Mouse (Mus musculus) hindbrain, postnatal 0 days (tissue): ENCODE results near the gene Ndufs2. TPM values are rescaled to one million over a fixed set of nuclear protein-coding genes. Genes with fewer than 3 reads are reported as not detected.

ENCODE experiments used
- ATAC-seq: fragments of 200-750 bp; cut with Nextera tagmentation; 2 replicates; pipeline ENCODE4 v1.8.0; 2017; ENCODE audit warnings: mild to moderate bottlenecking, moderate TSS enrichment, moderate library complexity
- DNase-seq: peaks from one replicate; pipeline ENCODE4 v3.0.0-alpha.2; 2015; ENCODE audit warnings: low spot score
- H3K27ac ChIP-seq: fragments of 300-500 bp; sonication (generic); 2 replicates; pipeline ENCODE4 v1.5.1; 2014; ENCODE audit warnings: mild to moderate bottlenecking
- H3K27me3 ChIP-seq: fragments of 300-500 bp; sonication (generic); 2 replicates; pipeline ENCODE4 v1.6.1; 2014; ENCODE audit warnings: low read length, mixed read lengths; ENCODE audit not compliant: insufficient read depth
- H3K36me3 ChIP-seq: fragments of 300-500 bp; sonication (generic); 2 replicates; pipeline ENCODE4 v1.6.1; 2014; ENCODE audit warnings: low read length, mixed read lengths; ENCODE audit not compliant: insufficient read depth
- H3K4me1 ChIP-seq: fragments of 300-500 bp; sonication (generic); 2 replicates; pipeline ENCODE4 v1.6.1; 2014; ENCODE audit warnings: antibody characterized with exemption, low read length, mixed read lengths; ENCODE audit not compliant: insufficient read depth
- H3K4me2 ChIP-seq: fragments of 300-500 bp; sonication (generic); 2 replicates; pipeline ENCODE4 v1.6.1; 2014; ENCODE audit warnings: low read depth, mild to moderate bottlenecking, low read length, moderate library complexity, mixed read lengths
- H3K4me3 ChIP-seq: fragments of 300-500 bp; sonication (generic); 2 replicates; pipeline ENCODE4 v1.5.1; 2014; ENCODE audit warnings: low read length
- H3K9ac ChIP-seq: fragments of 300-500 bp; sonication (generic); replicated peaks from 2 replicates; pipeline ENCODE4 v1.6.1; 2014; ENCODE audit warnings: mild to moderate bottlenecking, low read length, moderate library complexity, mixed read lengths
- H3K9me3 ChIP-seq: fragments of 300-500 bp; sonication (generic); 2 replicates; pipeline ENCODE4 v1.6.1; 2016; ENCODE audit warnings: low read length, mixed read lengths
- CTCF ChIP-seq: IDR thresholded peaks from 2 replicates; pipeline ENCODE4 v1.5.1; 2016; ENCODE audit warnings: antibody characterized with exemption, control low read depth, low read depth
- WGBS: fragments of 180-500 bp; shearing (Covaris S2); extraction: QIAGEN DNeasy Blood & Tissue Kit; methylation state at CpG from one replicate; pipeline ENCODE4 v1.1.7; 2014; 5-methylcytosine and 5-hydroxymethylcytosine counted together
- polyA plus RNA-seq: library from polyadenylated mRNA; unstranded; fragments of >200 nt; fragmentation: Nextera tagmentation; extraction: Ambion mirVana; gene quantifications from 2 replicates; pipeline ENCODE4 v1.2.1, GENCODE M21; 2015
- total RNA-seq: library from RNA; depleted of rRNA; stranded (reverse); fragments of >200 nt; gene quantifications from 2 replicates; pipeline ENCODE4 v1.2.3, GENCODE M21; 2014

The Ndufs2 gene
- total and polyA plus RNA-seq, 2 experiments from 2014 or later: 234 to 286 TPM

- H3K36me3 ChIP-seq: peaks cover 2% of the 10 kb centered on the region; the same call in 1 of the 2 replicates
- no peaks in the 10 kb centered on the region for H3K27me3 ChIP-seq
- H3K4me2 ChIP-seq: no peak within 1 kb of the TSS
- TF ChIP-seq CTCF: no peak
- no peak within 1 kb of the TSS for H3K9ac ChIP-seq
- H3K27ac ChIP-seq: no peak within 1 kb of the TSS
- no peak for DNase-seq
- no peaks in the 10 kb centered on the region for H3K9me3 ChIP-seq
- WGBS: 82% methylated on average over 5 of the region's 5 CpGs
- no peak within 1 kb of the TSS for H3K4me3 ChIP-seq
- H3K4me1 ChIP-seq: peaks cover 7% of the 10 kb centered on the region; the same call in 1 of the 2 replicates
- no peak for ATAC-seq
Observed at GRCm38 (mm10) chr1:171224857-171225256, 26.3 kb downstream of the Ndufs2 start, which contains the start of gene Apoa2. Gene Apoa2 (plus strand): TSS chr1:171225054.

GRCm38 (mm10) chr1:171223796-171224195 is 27.4 kb downstream of the Ndufs2 start:
- ATAC-seq (no peak), DNase-seq (no peak)
- Histone ChIP-seq H3K27me3 (no peaks in the 10 kb centered on the region), H3K9ac (no peak overlapping the region), H3K36me3 (peaks cover 12% of the 10 kb centered on the region; the same call in 1 of the 2 replicates), H3K4me3 (no peak overlapping the region), H3K27ac (no peak overlapping the region), H3K4me2 (no peak overlapping the region), H3K4me1 (peaks cover 7% of the 10 kb centered on the region; the same call in 1 of the 2 replicates), H3K9me3 (no peaks in the 10 kb centered on the region)
- no peak for TF ChIP-seq CTCF
- 95% methylated on average over 2 of the region's 2 CpGs for WGBS

GRCm38 (mm10) chr1:171223168-171223567 is 28.0 kb downstream of the Ndufs2 start:
- TF ChIP-seq CTCF: no peak
- no peak for DNase-seq
- peak overlapping the region; percentile 51 for H3K4me3 ChIP-seq

GRCm38 (mm10) chr1:171222238-171223155 is 28.7 kb downstream of the Ndufs2 start, which contains the start of gene Tomm40l:
Gene Tomm40l (minus strand): TSS chr1:171222514.
- Histone ChIP-seq H3K27ac (peak within 1 kb of the TSS; percentile 62; the same call in 1 of the 2 replicates), H3K36me3 (peaks cover 17% of the 10 kb centered on the region; the same call in 1 of the 2 replicates), H3K27me3 (no peaks in the 10 kb centered on the region), H3K9ac (peak within 1 kb of the TSS; percentile 54), H3K4me3 (peak within 1 kb of the TSS; percentile 51), H3K4me2 (peak within 1 kb of the TSS; percentile 67), H3K9me3 (no peaks in the 10 kb centered on the region), H3K4me1 (peaks cover 7% of the 10 kb centered on the region; the same call in 1 of the 2 replicates)
- ATAC-seq (peak; percentile 98), DNase-seq (peak; percentile 97)
- TF ChIP-seq CTCF: peak; percentile 75
- 1% methylated on average over 28 of the region's 28 CpGs for WGBS

More at GRCm38 (mm10) chr1:171223168-171223567, 28.0 kb downstream of the Ndufs2 start:
- 79% methylated on average over 6 of the region's 6 CpGs for WGBS
- Histone ChIP-seq H3K4me2 (peak overlapping the region; percentile 67), H3K9ac (peak overlapping the region; percentile 21; the same call in 1 of the 2 replicates), H3K27ac (peak overlapping the region; percentile 62; the same call in 1 of the 2 replicates), H3K9me3 (no peaks in the 10 kb centered on the region), H3K36me3 (peaks cover 14% of the 10 kb centered on the region; the same call in 1 of the 2 replicates), H3K4me1 (peaks cover 7% of the 10 kb centered on the region; the same call in 1 of the 2 replicates), H3K27me3 (no peaks in the 10 kb centered on the region)
- no peak for ATAC-seq

GRCm38 (mm10) chr1:171221281-171222193 is 29.7 kb downstream of the Ndufs2 start:
- DNase-seq (peak; percentile 17), ATAC-seq (no peak)
- TF ChIP-seq CTCF: no peak
- H3K27me3 ChIP-seq: no peaks in the 10 kb centered on the region
- H3K36me3 ChIP-seq: peaks cover 18% of the 10 kb centered on the region; the same call in 1 of the 2 replicates
- H3K4me2 ChIP-seq: peak overlapping the region; percentile 67
- peak overlapping the region; percentile 32; the same call in 1 of the 2 replicates for H3K27ac ChIP-seq
- WGBS: 6% methylated on average over 22 of the region's 22 CpGs
- H3K4me3 ChIP-seq: peak overlapping the region; percentile 51
- H3K9ac ChIP-seq: peak overlapping the region; percentile 54
- peaks cover 7% of the 10 kb centered on the region; the same call in 1 of the 2 replicates for H3K4me1 ChIP-seq
- H3K9me3 ChIP-seq: no peaks in the 10 kb centered on the region

GRCm38 (mm10) chr1:171220871-171221270 is 30.3 kb downstream of the Ndufs2 start:
- peak; percentile 94 for TF ChIP-seq CTCF
- H3K27ac ChIP-seq: 0 out of 2 replicates have a peak overlapping the region, but pooled peaks have one; percentile 12
- H3K9me3 ChIP-seq: no peaks in the 10 kb centered on the region
- peaks cover 18% of the 10 kb centered on the region; the same call in 1 of the 2 replicates for H3K36me3 ChIP-seq
- peak overlapping the region; percentile 51 for H3K4me3 ChIP-seq
- peaks cover 7% of the 10 kb centered on the region; the same call in 1 of the 2 replicates for H3K4me1 ChIP-seq
- DNase-seq: peak; percentile 93
- WGBS: 6% methylated on average over 10 of the region's 10 CpGs
- peak overlapping the region; percentile 54; the same call in 1 of the 2 replicates for H3K9ac ChIP-seq
- no peaks in the 10 kb centered on the region for H3K27me3 ChIP-seq
- ATAC-seq: peak; percentile 21; the same call in 1 of the 2 replicates
- H3K4me2 ChIP-seq: peak overlapping the region; percentile 67
